Mouse (Mus musculus) forebrain, embryonic 16.5 days (tissue): ENCODE data around the gene Spryd4. TPM values are rescaled to one million over a fixed set of nuclear protein-coding genes. Genes with fewer than 3 reads are reported as not detected.
"Not testable (repeated sequence)": the region's sequence is repeated elsewhere in the genome, so short reads cannot be mapped to it uniquely, and the experiment has no call there.

Experiments used
- ATAC-seq: fragments of 200-750 bp; cut with Nextera tagmentation; 2 replicates; pipeline ENCODE4 v1.8.0; 2017; ENCODE audit warnings: mild to moderate bottlenecking, moderate library complexity
- H3K27ac ChIP-seq: fragments of 300-500 bp; sonication (generic); 2 replicates; pipeline ENCODE4 v1.5.1; 2014; ENCODE audit warnings: low read length, control low read depth
- H3K27me3 ChIP-seq: fragments of 300-500 bp; sonication (generic); replicated peaks from 2 replicates; pipeline ENCODE4 v1.6.1; 2014; ENCODE audit warnings: low read length; ENCODE audit not compliant: control insufficient read depth, insufficient read depth
- H3K36me3 ChIP-seq: fragments of 300-500 bp; sonication (generic); 2 replicates; pipeline ENCODE4 v1.6.1; 2014; ENCODE audit not compliant: control insufficient read depth, insufficient read depth
- H3K4me1 ChIP-seq: fragments of 300-500 bp; sonication (generic); replicated peaks from 2 replicates; pipeline ENCODE4 v1.6.1; 2014; ENCODE audit warnings: low read length; ENCODE audit not compliant: control insufficient read depth, insufficient read depth
- H3K4me2 ChIP-seq: fragments of 300-500 bp; sonication (generic); 2 replicates; pipeline ENCODE4 v1.6.1; 2014; ENCODE audit warnings: mild to moderate bottlenecking, low read length, control low read depth
- H3K4me3 ChIP-seq: fragments of 300-500 bp; sonication (generic); replicated peaks from 2 replicates; pipeline ENCODE4 v1.5.1; 2014; ENCODE audit warnings: mild to moderate bottlenecking, low read length, control low read depth
- H3K9ac ChIP-seq: fragments of 300-500 bp; sonication (generic); replicated peaks from 2 replicates; pipeline ENCODE4 v1.6.1; 2014; ENCODE audit warnings: low read depth, low read length, control low read depth
- H3K9me3 ChIP-seq: fragments of 300-500 bp; sonication (generic); 2 replicates; pipeline ENCODE4 v1.6.1; 2016; ENCODE audit warnings: low read length; ENCODE audit not compliant: control insufficient read depth
- whole genome bisulfite sequencing: fragments of 180-500 bp; shearing (Covaris S2); extraction: QIAGEN DNeasy Blood & Tissue Kit; methylation state at CpG from one replicate; pipeline ENCODE4 v1.1.7; 2014; 5-methylcytosine and 5-hydroxymethylcytosine counted together
- polyA plus RNA-seq: library from polyadenylated mRNA; unstranded; fragments of >200 nt; fragmentation: Nextera tagmentation; extraction: Ambion mirVana; gene quantifications from 2 replicates; pipeline ENCODE4 v1.2.1, GENCODE M21; 2015

The Spryd4 gene
- polyA plus RNA-seq = 16.6 and 18.0 TPM in 2 replicates

GRCm38 (mm10) chr10:128211390-128212108 is at the start of gene Spryd4:
Spryd4 (minus strand) TSS chr10:128211807.
- 0 out of 2 replicates have a peak, but pooled peaks cover 4% of the 10 kb centered on the region for H3K27me3 ChIP-seq
- peak; percentile 99 for ATAC-seq
- no peaks in the 10 kb centered on the region for H3K9me3 ChIP-seq
- no peaks in the 10 kb centered on the region for H3K36me3 ChIP-seq
- H3K4me2 ChIP-seq = peak within 1 kb of the TSS; percentile 90
- peak within 1 kb of the TSS; percentile 67 for H3K9ac ChIP-seq
- H3K4me1 ChIP-seq = peaks cover 11% of the 10 kb centered on the region
- H3K4me3 ChIP-seq = peak within 1 kb of the TSS; percentile 66
- under 1% methylated on average over 30 of the region's 30 CpGs for WGBS
- peak within 1 kb of the TSS; percentile 45; the same call in 1 of the 2 replicates for H3K27ac ChIP-seq

DNA sequence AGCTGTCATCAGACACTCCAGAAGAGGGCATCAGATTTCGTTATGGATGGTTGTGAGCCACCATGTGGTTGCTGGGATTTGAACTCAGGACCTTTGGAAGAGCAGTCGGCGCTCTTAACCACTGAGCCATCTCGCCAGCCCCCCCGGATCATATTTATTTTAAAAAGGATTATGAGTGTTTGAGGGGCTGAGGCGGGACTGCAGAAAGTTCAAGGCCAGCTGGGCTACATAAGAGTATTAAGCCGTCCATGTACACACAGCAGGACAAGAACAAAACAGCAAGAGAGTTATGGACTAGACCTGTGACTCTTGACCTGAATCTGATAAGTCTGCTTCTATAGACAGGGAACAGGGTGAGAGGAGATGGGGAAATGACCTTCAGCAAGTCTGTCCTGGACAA is 48.8 kb upstream of the Spryd4 start:
- ATAC-seq, H3K9me3 ChIP-seq, H3K27me3 ChIP-seq, H3K4me2 ChIP-seq, H3K4me1 ChIP-seq, H3K9ac ChIP-seq, H3K4me3 ChIP-seq, H3K36me3 ChIP-seq, H3K27ac ChIP-seq: not testable (repeated sequence)
- 90% methylated on average over 7 of the region's 7 CpGs for WGBS

DNA sequence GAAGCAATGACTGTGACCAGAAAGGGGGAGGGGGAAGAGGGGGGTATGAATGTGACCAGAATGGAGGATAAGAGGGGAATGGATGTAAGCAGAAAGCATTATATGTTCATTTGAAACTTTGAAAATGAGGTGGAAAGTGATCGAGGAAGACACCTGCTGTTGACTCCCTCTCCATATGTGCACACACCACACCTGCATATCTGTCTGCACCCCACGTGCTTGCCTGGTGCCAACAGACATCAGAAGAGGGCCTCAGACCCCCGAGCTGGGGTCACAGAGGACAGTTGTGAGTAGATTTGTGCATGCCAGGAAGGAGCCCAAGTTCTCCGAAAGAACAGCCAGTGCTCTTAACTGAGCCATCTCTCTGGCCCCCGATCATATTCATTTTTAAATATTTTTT is 48.3 kb upstream of the Spryd4 start:
- H3K4me2 ChIP-seq = no peak overlapping the region
- ATAC-seq = no peak
- no peak overlapping the region for H3K27ac ChIP-seq
- no peaks in the 10 kb centered on the region for H3K9me3 ChIP-seq
- H3K9ac ChIP-seq = no peak overlapping the region
- no peak overlapping the region for H3K4me3 ChIP-seq
- 84% methylated on average over 5 of the region's 5 CpGs for WGBS
- H3K36me3 ChIP-seq = no peaks in the 10 kb centered on the region
- no peaks in the 10 kb centered on the region for H3K27me3 ChIP-seq
- H3K4me1 ChIP-seq = no peaks in the 10 kb centered on the region

DNA sequence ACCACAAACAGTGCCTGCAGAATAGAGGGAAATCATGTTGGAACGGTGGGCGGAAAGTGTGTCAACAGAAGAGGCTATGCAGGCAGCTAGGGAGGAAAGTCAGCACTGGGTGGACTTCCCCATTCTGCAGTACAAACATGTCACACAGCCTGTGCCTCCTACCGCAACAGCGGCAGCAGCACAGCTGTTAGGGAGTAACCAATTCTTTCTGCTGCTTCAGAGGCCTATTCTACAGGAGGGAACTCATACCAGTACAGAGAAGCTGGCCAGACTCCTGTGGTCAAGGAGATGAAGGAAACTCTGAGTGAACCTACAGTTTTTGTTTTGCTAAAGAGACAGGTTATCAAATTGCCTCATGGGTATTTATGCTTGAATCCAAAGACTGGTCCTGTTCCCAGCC is 47.3 kb upstream of the Spryd4 start:
- Histone ChIP-seq H3K9me3 (no peaks in the 10 kb centered on the region), H3K4me3 (no peak overlapping the region), H3K27ac (no peak overlapping the region), H3K27me3 (no peaks in the 10 kb centered on the region), H3K4me1 (no peaks in the 10 kb centered on the region), H3K36me3 (no peaks in the 10 kb centered on the region), H3K4me2 (no peak overlapping the region), H3K9ac (no peak overlapping the region)
- 94% methylated on average over 4 of the region's 4 CpGs for WGBS
- ATAC-seq = no peak

DNA sequence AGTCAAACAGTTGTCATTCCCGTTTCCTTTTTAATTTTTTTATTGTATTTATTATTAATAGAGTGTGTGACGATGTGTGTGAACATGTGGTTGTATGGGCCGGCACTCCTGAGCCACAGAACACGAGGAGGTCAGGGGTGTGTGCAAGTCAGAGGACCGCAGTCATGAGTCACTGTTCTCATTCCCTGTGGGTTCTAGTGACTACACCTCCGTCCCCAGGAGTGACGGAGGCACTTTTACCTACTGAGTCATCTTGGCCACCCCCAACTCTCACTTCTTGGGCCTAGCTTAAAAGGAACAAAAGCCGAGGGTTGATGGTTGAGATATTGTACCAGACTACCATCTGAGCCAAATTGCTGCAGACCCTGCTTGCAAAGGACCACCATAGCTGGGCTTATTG is 44.7 kb upstream of the Spryd4 start:
- H3K9me3 ChIP-seq = no peaks in the 10 kb centered on the region
- H3K9ac ChIP-seq = no peak overlapping the region
- H3K4me1 ChIP-seq = no peaks in the 10 kb centered on the region
- no peak overlapping the region for H3K4me3 ChIP-seq
- ATAC-seq = no peak
- H3K27me3 ChIP-seq = no peaks in the 10 kb centered on the region
- no peak overlapping the region for H3K4me2 ChIP-seq
- 94% methylated on average over 8 of the region's 8 CpGs for WGBS
- no peak overlapping the region for H3K27ac ChIP-seq
- H3K36me3 ChIP-seq = peaks cover 6% of the 10 kb centered on the region; the same call in 1 of the 2 replicates

DNA sequence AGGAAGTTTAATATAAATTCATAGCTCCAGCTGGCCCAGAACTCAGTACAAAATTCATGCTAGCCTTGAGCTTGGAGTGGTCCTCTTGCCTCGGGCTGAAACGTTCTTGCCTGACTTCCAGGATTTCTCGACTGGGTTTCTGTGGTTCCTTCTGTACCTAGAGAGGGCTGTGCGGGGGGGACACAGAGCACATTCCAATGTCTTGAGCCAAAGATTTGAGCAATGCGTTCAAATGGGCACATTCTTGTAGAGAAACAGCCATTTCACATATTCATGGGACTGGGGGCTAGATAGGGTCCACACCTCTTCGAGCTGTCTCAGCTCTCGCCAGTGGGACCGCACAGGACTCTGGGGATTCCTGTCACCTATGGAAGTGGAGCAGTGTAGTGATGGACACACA is 44.3 kb upstream of the Spryd4 start:
- WGBS = 90% methylated on average over 8 of the region's 8 CpGs
- no peaks in the 10 kb centered on the region for H3K9me3 ChIP-seq
- no peak for ATAC-seq
- no peaks in the 10 kb centered on the region for H3K4me1 ChIP-seq
- no peak overlapping the region for H3K27ac ChIP-seq
- no peak overlapping the region for H3K4me2 ChIP-seq
- no peaks in the 10 kb centered on the region for H3K27me3 ChIP-seq
- H3K36me3 ChIP-seq = peaks cover 6% of the 10 kb centered on the region; the same call in 1 of the 2 replicates
- no peak overlapping the region for H3K9ac ChIP-seq
- no peak overlapping the region for H3K4me3 ChIP-seq

GRCm38 (mm10) chr10:128253677-128254255 is 42.2 kb upstream of the Spryd4 start, which contains the start of gene Apon:
Apon (plus strand) TSS chr10:128254096.
- WGBS = 80% methylated on average over 4 of the region's 4 CpGs

GRCm38 (mm10) chr10:128250565-128250964 is 39.0 kb upstream of the Spryd4 start:
- no peaks in the 10 kb centered on the region for H3K27me3 ChIP-seq

More at GRCm38 (mm10) chr10:128253677-128254255, 42.2 kb upstream of the Spryd4 start, which contains the start of gene Apon:
- Histone ChIP-seq H3K36me3 (peaks cover 11% of the 10 kb centered on the region; the same call in 1 of the 2 replicates), H3K27ac (no peak within 1 kb of the TSS), H3K9ac (no peak within 1 kb of the TSS), H3K4me2 (no peak within 1 kb of the TSS), H3K4me3 (no peak within 1 kb of the TSS), H3K9me3 (no peaks in the 10 kb centered on the region), H3K4me1 (no peaks in the 10 kb centered on the region), H3K27me3 (no peaks in the 10 kb centered on the region)
- no peak for ATAC-seq

GRCm38 (mm10) chr10:128247020-128247732 is 35.6 kb upstream of the Spryd4 start:
- Histone ChIP-seq H3K4me1 (no peaks in the 10 kb centered on the region), H3K27me3 (no peaks in the 10 kb centered on the region), H3K4me3 (no peak overlapping the region), H3K36me3 (peaks cover 13% of the 10 kb centered on the region), H3K27ac (no peak overlapping the region), H3K9ac (no peak overlapping the region), H3K4me2 (no peak overlapping the region; the same call in 1 of the 2 replicates), H3K9me3 (no peaks in the 10 kb centered on the region)
- 86% methylated on average over 17 of the region's 17 CpGs for WGBS
- no peak for ATAC-seq

More at GRCm38 (mm10) chr10:128250565-128250964, 39.0 kb upstream of the Spryd4 start:
- Histone ChIP-seq H3K9ac (no peak overlapping the region), H3K4me3 (no peak overlapping the region), H3K4me1 (no peaks in the 10 kb centered on the region), H3K36me3 (peaks cover 13% of the 10 kb centered on the region), H3K4me2 (no peak overlapping the region), H3K9me3 (no peaks in the 10 kb centered on the region), H3K27ac (no peak overlapping the region)
- 92% methylated on average over 13 of the region's 13 CpGs for WGBS
- ATAC-seq = no peak
